Mouse (Mus musculus) erythroblast, embryonic 14.5 days (primary cell): ENCODE results near the gene Mei1. TPM values are rescaled to one million over a fixed set of nuclear protein-coding genes. Genes with fewer than 3 reads are reported as not detected.

Experiments
- H3K27me3 ChIP-seq: 2 replicates; pipeline ENCODE4 v1.6.1; 2012; ENCODE audit warnings: inconsistent platforms; ENCODE audit not compliant: control insufficient read depth
- H3K36me3 ChIP-seq: 2 replicates; pipeline ENCODE4 v1.6.1; 2012; ENCODE audit warnings: mild to moderate bottlenecking, inconsistent platforms; ENCODE audit not compliant: control insufficient read depth
- H3K4me1 ChIP-seq: 2 replicates; pipeline ENCODE4 v1.6.1; 2012; ENCODE audit warnings: inconsistent platforms; ENCODE audit not compliant: control insufficient read depth
- H3K4me3 ChIP-seq: replicated peaks from 2 replicates; pipeline ENCODE3; 2012; ENCODE audit warnings: moderate library complexity, mild to moderate bottlenecking, inconsistent platforms
- H3K9me3 ChIP-seq: 2 replicates; pipeline ENCODE4 v1.6.1; 2012; ENCODE audit warnings: low read length, inconsistent platforms, mixed read lengths; ENCODE audit not compliant: control insufficient read depth
- GATA1 ChIP-seq: IDR thresholded peaks from 2 replicates; pipeline ENCODE4 v1.6.1; 2012; ENCODE audit warnings: low read length, inconsistent platforms, mixed read lengths
- TAL1 ChIP-seq: IDR thresholded peaks from 3 replicates; pipeline ENCODE4 v1.6.1; 2012; ENCODE audit warnings: low read length, inconsistent platforms, mixed read lengths
- polyA plus RNA-seq: library from polyadenylated mRNA; stranded (reverse); fragments of >175 nt; gene quantifications from 2 replicates; pipeline ENCODE4 v1.2.3, GENCODE M21; 2012

Gene Mei1
- polyA plus RNA-seq, 1 experiment, result not detected

GRCm38 (mm10) chr15:82044166-82044784 lies 25.5 kb upstream of the Mei1 start:
- H3K4me1 ChIP-seq, result peaks cover 37% of the 10 kb centered on the region
- TF ChIP-seq GATA1 (no peak), TAL1 (no peak)
- peaks cover 9% of the 10 kb centered on the region for H3K27me3 ChIP-seq
- peaks cover 49% of the 10 kb centered on the region for H3K36me3 ChIP-seq
- no peak overlapping the region for H3K4me3 ChIP-seq
- no peaks in the 10 kb centered on the region for H3K9me3 ChIP-seq

GRCm38 (mm10) chr15:82046246-82046891 lies 23.4 kb upstream of the Mei1 start:
- TF ChIP-seq TAL1 (no peak), GATA1 (no peak)

GRCm38 (mm10) chr15:82047080-82047883 lies 22.5 kb upstream of the Mei1 start, which contains the start of gene Snu13:
Gene Snu13, minus strand, starts transcription at chr15:82047598.
- H3K4me1 ChIP-seq, result peaks cover 37% of the 10 kb centered on the region
- TF ChIP-seq TAL1 (no peak), GATA1 (no peak)
- H3K27me3 ChIP-seq, result peaks cover 25% of the 10 kb centered on the region
- H3K36me3 ChIP-seq, result peaks cover 26% of the 10 kb centered on the region
- no peaks in the 10 kb centered on the region for H3K9me3 ChIP-seq
- H3K4me3 ChIP-seq, result peak within 1 kb of the TSS; percentile 99

More at GRCm38 (mm10) chr15:82046246-82046891, 23.4 kb upstream of the Mei1 start:
- Histone ChIP-seq H3K9me3 (no peaks in the 10 kb centered on the region), H3K27me3 (peaks cover 20% of the 10 kb centered on the region), H3K36me3 (peaks cover 30% of the 10 kb centered on the region), H3K4me1 (peaks cover 37% of the 10 kb centered on the region), H3K4me3 (peak overlapping the region; percentile 99)

GRCm38 (mm10) chr15:82052544-82052943 lies 17.3 kb upstream of the Mei1 start:
- Histone ChIP-seq H3K4me1 (peaks cover 8% of the 10 kb centered on the region), H3K4me3 (no peak overlapping the region), H3K36me3 (no peaks in the 10 kb centered on the region), H3K9me3 (no peaks in the 10 kb centered on the region), H3K27me3 (peaks cover 37% of the 10 kb centered on the region)
- TF ChIP-seq GATA1, result no peak
- 0 out of 3 replicates have a peak, but pooled peaks have one; percentile 3 for TF ChIP-seq TAL1

- no peaks in the 10 kb centered on the region for H3K9me3 ChIP-seq
- H3K36me3 ChIP-seq, result no peaks in the 10 kb centered on the region
- no peak within 1 kb of the TSS for H3K4me3 ChIP-seq
- TF ChIP-seq GATA1, result no peak
- no peak for TF ChIP-seq TAL1
- H3K27me3 ChIP-seq, result peaks cover 43% of the 10 kb centered on the region
- no peaks in the 10 kb centered on the region for H3K4me1 ChIP-seq
Measured at GRCm38 (mm10) chr15:82058719-82059201, 11.0 kb upstream of the Mei1 start, which contains the start of gene 4930407I10Rik. Gene 4930407I10Rik, plus strand, starts transcription at chr15:82059151.

GRCm38 (mm10) chr15:82063909-82064308 lies 5.9 kb upstream of the Mei1 start:
- no peaks in the 10 kb centered on the region for H3K4me1 ChIP-seq
- no peaks in the 10 kb centered on the region for H3K36me3 ChIP-seq
- TF ChIP-seq GATA1 (no peak), TAL1 (no peak)
- no peak overlapping the region for H3K4me3 ChIP-seq
- peaks cover 64% of the 10 kb centered on the region for H3K27me3 ChIP-seq
- H3K9me3 ChIP-seq, result no peaks in the 10 kb centered on the region

- no peak for TF ChIP-seq GATA1
- no peak for TF ChIP-seq TAL1
- H3K36me3 ChIP-seq, result no peaks in the 10 kb centered on the region
- H3K4me3 ChIP-seq, result no peak overlapping the region
- peaks cover 6% of the 10 kb centered on the region; the same call in 1 of the 2 replicates for H3K9me3 ChIP-seq
- H3K27me3 ChIP-seq, result peaks cover 66% of the 10 kb centered on the region
- no peaks in the 10 kb centered on the region; the same call in 1 of the 2 replicates for H3K4me1 ChIP-seq
Measured at GRCm38 (mm10) chr15:82065511-82065910, 4.3 kb upstream of the Mei1 start.

GRCm38 (mm10) chr15:82071816-82072469 lies 2.1 kb downstream of the Mei1 start:
- peaks cover 6% of the 10 kb centered on the region; the same call in 1 of the 2 replicates for H3K9me3 ChIP-seq
- H3K27me3 ChIP-seq, result peaks cover 37% of the 10 kb centered on the region

More at GRCm38 (mm10) chr15:82071816-82072469, 2.1 kb downstream of the Mei1 start:
- H3K4me1 ChIP-seq, result no peaks in the 10 kb centered on the region; the same call in 1 of the 2 replicates
- no peaks in the 10 kb centered on the region for H3K36me3 ChIP-seq
- no peak overlapping the region for H3K4me3 ChIP-seq
- no peak for TF ChIP-seq GATA1
- no peak for TF ChIP-seq TAL1
